ENCODE assay signal across 8 mouse cellular contexts in genomic region chr9:104262823-104263352, GRCm38 (mm10). TPM values are rescaled to one million over a fixed set of nuclear protein-coding genes. Genes with fewer than 3 reads are reported as not detected.
DNase-seq lines count a peak whose midpoint lies in the region; ATAC-seq and TF ChIP-seq lines count a peak whose summit lies in the region.

Gene Dnajc13 (minus strand): TSS chr9:104262930.

- peak within 1 kb of the TSS; percentile 66 to 94 (median 73) for H3K4me3 ChIP-seq in CH12.LX (replicated peaks in 1 of 3; ENCODE audit: low read depth in 2 of 3, low read length in 2 of 3, poor library complexity in 1 of 3)
- H3K4me3 ChIP-seq in forebrain, embryonic 11.5 days (ENCODE audit: low read depth, low read length) = peak within 1 kb of the TSS; percentile 95
- H3K4me3 ChIP-seq in heart, embryonic 16.5 days (ENCODE audit: low read length) = peak within 1 kb of the TSS; percentile 95
- peak within 1 kb of the TSS; percentile 96 for H3K4me3 ChIP-seq in liver, embryonic 15.5 days (replicated peaks)
- H3K4me3 ChIP-seq in neural tube, embryonic 12.5 days = peak within 1 kb of the TSS; percentile 86

- TF ChIP-seq POLR2A in CH12.LX (IDR thresholded peaks at IDR 0.05; ENCODE audit: low read depth, low read length) = peak; percentile 78

- H3K27ac ChIP-seq in CH12.LX (ENCODE audit: insufficient read depth, low read depth) = no peak within 1 kb of the TSS
- H3K27ac ChIP-seq in forebrain, embryonic 11.5 days (ENCODE audit: low read depth, low read length) = peak within 1 kb of the TSS; percentile 80
- peak within 1 kb of the TSS; percentile 93 for H3K27ac ChIP-seq in heart, embryonic 16.5 days (ENCODE audit: low read length)
- H3K27ac ChIP-seq in liver, embryonic 15.5 days (replicated peaks) = peak within 1 kb of the TSS; percentile 82
- peak within 1 kb of the TSS; percentile 82 for H3K27ac ChIP-seq in neural tube, embryonic 12.5 days

- peak; percentile 97 for ATAC-seq in forebrain, embryonic 11.5 days (replicated peaks; ENCODE audit: low FRiP score)
- peak; percentile 97 for ATAC-seq in heart, embryonic 16.5 days (replicated peaks; ENCODE audit: extremely low read depth, insufficient read depth, low FRiP score)
- peak; percentile 97 for ATAC-seq in liver, embryonic 15.5 days (ENCODE audit: insufficient read depth)
- peak; percentile 97 for ATAC-seq in neural tube, embryonic 12.5 days (ENCODE audit: low FRiP score, low read depth)

- peak within 1 kb of the TSS; percentile 81 for H3K4me2 ChIP-seq in CH12.LX (ENCODE audit: insufficient read depth, low read depth, poor library complexity, severe bottlenecking)
- H3K4me2 ChIP-seq in forebrain, embryonic 11.5 days (ENCODE audit: low read depth, low read length, severe bottlenecking) = peak within 1 kb of the TSS; percentile 47
- peak within 1 kb of the TSS; percentile 82 for H3K4me2 ChIP-seq in heart, embryonic 16.5 days (ENCODE audit: low read depth, low read length)
- peak within 1 kb of the TSS; percentile 86 for H3K4me2 ChIP-seq in liver, embryonic 15.5 days
- H3K4me2 ChIP-seq in neural tube, embryonic 12.5 days (replicated peaks) = peak within 1 kb of the TSS; percentile 82

- no peak for TF ChIP-seq RAD21 in CH12.LX (IDR thresholded peaks at IDR 0.05; ENCODE audit: low read depth, low read length)

- H3K27me3 ChIP-seq in CH12.LX (replicated peaks) = no peaks in the 10 kb centered on the region
- no peaks in the 10 kb centered on the region for H3K27me3 ChIP-seq in forebrain, embryonic 11.5 days (ENCODE audit: control insufficient read depth, insufficient read depth, low read length)
- no peaks in the 10 kb centered on the region for H3K27me3 ChIP-seq in heart, embryonic 16.5 days (ENCODE audit: control insufficient read depth, insufficient read depth, low read length)
- H3K27me3 ChIP-seq in liver, embryonic 15.5 days = no peaks in the 10 kb centered on the region
- no peaks in the 10 kb centered on the region for H3K27me3 ChIP-seq in neural tube, embryonic 12.5 days (replicated peaks)

- H3K36me3 ChIP-seq in CH12.LX (replicated peaks in 1 of 2; ENCODE audit: control insufficient read depth in 1 of 2, insufficient read depth in 1 of 2, low read length in 1 of 2) = peaks cover 0 to 20% of the 10 kb centered on the region in 2 experiments
- no peaks in the 10 kb centered on the region for H3K36me3 ChIP-seq in forebrain, embryonic 11.5 days (ENCODE audit: control insufficient read depth, insufficient read depth, low read length)
- no peaks in the 10 kb centered on the region for H3K36me3 ChIP-seq in heart, embryonic 16.5 days (ENCODE audit: control insufficient read depth, insufficient read depth)
- H3K36me3 ChIP-seq in liver, embryonic 15.5 days (replicated peaks) = no peaks in the 10 kb centered on the region
- H3K36me3 ChIP-seq in neural tube, embryonic 12.5 days = no peaks in the 10 kb centered on the region

- peak within 1 kb of the TSS; percentile 90 for H3K9ac ChIP-seq in CH12.LX (ENCODE audit: insufficient read depth, low read depth)
- H3K9ac ChIP-seq in forebrain, embryonic 11.5 days (ENCODE audit: low read length) = peak within 1 kb of the TSS; percentile 87
- H3K9ac ChIP-seq in heart, embryonic 16.5 days (ENCODE audit: low read length) = peak within 1 kb of the TSS; percentile 94
- peak within 1 kb of the TSS; percentile 84 for H3K9ac ChIP-seq in liver, embryonic 15.5 days
- H3K9ac ChIP-seq in neural tube, embryonic 12.5 days = peak within 1 kb of the TSS; percentile 90

- in situ Hi-C loops in CH12.LX (cut with MboI; ENCODE audit: low pct_ligation_motif_present, low pct_unique_long_range_greater_than_20kb, low sequenced_read_pairs) = no loop called here

- dilution Hi-C loops in CH12.LX (cut with MboI; ENCODE audit: extremely low pct_ligation_motif_present, extremely low pct_unique_long_range_greater_than_20kb, low sequenced_read_pairs) = no loop called here

- H3K79me2 ChIP-seq in CH12.LX (replicated peaks; ENCODE audit: control insufficient read depth, extremely low read depth, insufficient read depth, poor library complexity, severe bottlenecking) = peaks cover 29% of the 10 kb centered on the region

- peaks cover 2 to 39% of the 10 kb centered on the region in 2 experiments for H3K4me1 ChIP-seq in CH12.LX (ENCODE audit: control insufficient read depth in 1 of 2, insufficient read depth in 2 of 2)
- peaks cover 2% of the 10 kb centered on the region; the same call in 1 of the 2 replicates for H3K4me1 ChIP-seq in forebrain, embryonic 11.5 days (replicated peaks; ENCODE audit: control insufficient read depth, insufficient read depth, low read length)
- peaks cover 17% of the 10 kb centered on the region for H3K4me1 ChIP-seq in heart, embryonic 16.5 days (ENCODE audit: control insufficient read depth, insufficient read depth, low read length)
- H3K4me1 ChIP-seq in liver, embryonic 15.5 days (replicated peaks) = peaks cover 32% of the 10 kb centered on the region
- peaks cover 18% of the 10 kb centered on the region for H3K4me1 ChIP-seq in neural tube, embryonic 12.5 days

- under 1% methylated on average over 44 of the region's 60 CpGs for WGBS in forebrain, embryonic 11.5 days
- 0% methylated on average over 60 of the region's 60 CpGs for WGBS in heart, embryonic 16.5 days
- under 1% methylated on average over 59 of the region's 60 CpGs for WGBS in liver, embryonic 15.5 days (ENCODE audit: insufficient replicate concordance)
- under 1% methylated on average over 60 of the region's 60 CpGs for WGBS in neural tube, embryonic 12.5 days

- TF ChIP-seq EP300 in CH12.LX (IDR thresholded peaks at IDR 0.05; ENCODE audit: low read length) = no peak

- no peaks in the 10 kb centered on the region for H3K9me3 ChIP-seq in CH12.LX (replicated peaks; ENCODE audit: low read length)
- H3K9me3 ChIP-seq in forebrain, embryonic 11.5 days (ENCODE audit: control insufficient read depth, low read length) = no peaks in the 10 kb centered on the region
- no peaks in the 10 kb centered on the region for H3K9me3 ChIP-seq in heart, embryonic 16.5 days (replicated peaks; ENCODE audit: control insufficient read depth, low read length)
- H3K9me3 ChIP-seq in liver, embryonic 15.5 days (replicated peaks) = no peaks in the 10 kb centered on the region
- H3K9me3 ChIP-seq in neural tube, embryonic 12.5 days = no peaks in the 10 kb centered on the region

- peak; percentile 95 for DNase-seq in CH12.LX (ENCODE audit: extremely low read depth)
- DNase-seq in c-Kit-positive CD71-positive TER-119-negative erythroid progenitor cells, embryonic 14.5 days (ENCODE audit: low read depth) = peak; percentile 89
- DNase-seq in forebrain, embryonic 11.5 days (ENCODE audit: low spot score) = peak; percentile 99
- DNase-seq in kidney, postnatal 36 days = peak; percentile 99 to 100
- peak; percentile 94 for DNase-seq in telencephalon, adult 2 months (ENCODE audit: low read depth, low spot score)

- TF ChIP-seq CTCF in CH12.LX (conservative IDR thresholded peaks at IDR 0.05 in 1 of 2, IDR thresholded peaks at IDR 0.05 in 1 of 2; ENCODE audit: low read depth in 2 of 2, low read length in 2 of 2) = no peak

TF ChIP-seq in CH12.LX, 34 proteins besides CTCF, POLR2A, EP300 and RAD21 (continues in another document):
- TF ChIP-seq HCFC1 (IDR thresholded peaks at IDR 0.05; ENCODE audit: low read depth, low read length) (peak; percentile 81), MAZ (IDR thresholded peaks at IDR 0.05; ENCODE audit: low read depth, low read length) (peak; percentile 67; the same call in 1 of the 2 replicates), SIN3A (IDR thresholded peaks at IDR 0.05; ENCODE audit: low read length) (peak; percentile 84), MXI1 (IDR thresholded peaks at IDR 0.05; ENCODE audit: low read depth, low read length) (peak; percentile 75), ELF1 (IDR thresholded peaks at IDR 0.05; ENCODE audit: low read depth, low read length) (peak; percentile 98), JUND (conservative IDR thresholded peaks at IDR 0.05; ENCODE audit: low read depth, low read length) (no peak), JUN (IDR thresholded peaks at IDR 0.05; ENCODE audit: insufficient read depth, low read depth, low read length) (no peak), MEF2A (IDR thresholded peaks at IDR 0.05; ENCODE audit: borderline replicate concordance, low read depth, low read length) (no peak), MAX (IDR thresholded peaks at IDR 0.05; ENCODE audit: low read length) (peak; percentile 89), USF1 (IDR thresholded peaks at IDR 0.05; ENCODE audit: low read depth, low read length) (peak; percentile 98), TCF12 (IDR thresholded peaks at IDR 0.05; ENCODE audit: low read depth, low read length) (peak; percentile 77), RCOR1 (conservative IDR thresholded peaks at IDR 0.05; ENCODE audit: low read depth, low read length) (no peak), KAT2A (IDR thresholded peaks at IDR 0.05; ENCODE audit: insufficient replicate concordance, low read length) (peak; percentile 71; the same call in 1 of the 2 replicates), NRF1 (IDR thresholded peaks at IDR 0.05; ENCODE audit: low read depth, low read length) (peak; percentile 91), IRF4 (IDR thresholded peaks at IDR 0.05; ENCODE audit: low read depth, low read length) (0 out of 2 replicates have a peak, but pooled peaks have one; percentile 31), MYC (IDR thresholded peaks at IDR 0.05; ENCODE audit: low read depth, low read length) (peak; percentile 60; the same call in 1 of the 2 replicates), POLR2AphosphoS2 (IDR thresholded peaks at IDR 0.05; ENCODE audit: low read depth, low read length) (no peak), CHD1 (IDR thresholded peaks at IDR 0.05; ENCODE audit: low read depth, low read length) (no peak), ZKSCAN1 (IDR thresholded peaks at IDR 0.05; ENCODE audit: borderline replicate concordance, low read depth, low read length) (no peak), BHLHE40 (IDR thresholded peaks at IDR 0.05; ENCODE audit: low read depth, low read length) (peak; percentile 98), USF2 (conservative IDR thresholded peaks at IDR 0.05; ENCODE audit: low read depth, low read length) (peak; percentile 96), ZMIZ1 (IDR thresholded peaks at IDR 0.05; ENCODE audit: low read depth, low read length) (peak; percentile 56; the same call in 1 of the 2 replicates), ZC3H11A (IDR thresholded peaks at IDR 0.05; ENCODE audit: low read depth, low read length) (no peak), UBTF (IDR thresholded peaks at IDR 0.05; ENCODE audit: low read depth, low read length) (no peak)

RNA-seq across cellular contexts. Expression of gene Dnajc13, which starts in this region (rescaled TPM):
- total RNA-seq in CH12.LX (2012; rRNA removed) (30.1 and 34.5 TPM in 2 replicates), CH12.LX (2014; rRNA removed) (27.6 and 30.4 TPM in 2 replicates)
- polyA plus RNA-seq in CH12.LX (2012; ENCODE audit: insufficient read length, low read depth) = 31.5 and 51.9 TPM in 2 replicates
- 23.2 and 24.1 TPM in 2 replicates for polyA plus RNA-seq in forebrain, embryonic 11.5 days (2014; fragmentation: Nextera tagmentation; extraction: Ambion mirVana)
- 17.0 and 21.6 TPM in 2 replicates for polyA plus RNA-seq in heart, embryonic 16.5 days (2015; fragmentation: Nextera tagmentation; extraction: Ambion mirVana)
- 6.8 and 7.2 TPM in 2 replicates for polyA plus RNA-seq in liver, embryonic 15.5 days (2015; fragmentation: Nextera tagmentation; extraction: Ambion mirVana)
- 19.3 and 20.0 TPM in 2 replicates for polyA plus RNA-seq in neural tube, embryonic 12.5 days (2016; fragmentation: Nextera tagmentation; extraction: Ambion mirVana)
